Comparison of ENCODE assay signal across 24 mouse cellular contexts in the genomic region with DNA sequence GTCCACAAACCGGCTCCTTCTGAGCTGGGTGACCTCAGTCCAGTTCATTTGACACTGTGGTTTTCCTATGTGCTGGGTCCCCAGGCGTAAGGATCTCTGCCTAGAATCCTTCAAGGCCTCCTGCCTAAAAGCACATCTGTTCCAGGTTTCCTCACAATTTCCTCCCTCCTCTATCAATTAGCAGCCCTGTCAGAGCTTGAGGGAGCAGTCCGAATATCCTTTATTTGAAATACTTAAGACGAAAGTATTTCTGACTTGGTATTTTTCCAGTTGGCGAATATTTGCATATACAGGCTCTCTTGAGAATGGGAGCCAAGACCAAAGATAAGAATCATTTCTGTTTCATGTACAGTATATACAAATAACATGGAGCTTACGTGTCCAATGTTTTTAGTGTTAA. TPM values are rescaled to one million over a fixed set of nuclear protein-coding genes. Genes with fewer than 3 reads are reported as not detected.
A peak's percentile ranks its signal among the peaks of the same experiment; 100 is the strongest.
DNase-seq lines count a peak whose midpoint lies in the region; ATAC-seq and TF ChIP-seq lines count a peak whose summit lies in the region.
"Had no signal": no experiment of that assay in that cellular context is flagged by ENCODE, and none has a peak within 500 bp of the region (broad histone marks: within the 10 kb centered on the region; RNA-seq: fewer than 3 reads in every experiment).

No protein-coding gene starts in this region.

- H3K36me3 ChIP-seq in kidney, embryonic 15.5 days: no peaks in the 10 kb centered on the region
- H3K36me3 ChIP-seq in kidney, adult 2 months (ENCODE audit: control insufficient read depth, insufficient read depth, low read length): no peaks in the 10 kb centered on the region
- H3K36me3 ChIP-seq in lung, embryonic 16.5 days (ENCODE audit: control insufficient read depth, insufficient read depth, low read length): no peaks in the 10 kb centered on the region
- no peaks in the 10 kb centered on the region for H3K36me3 ChIP-seq in embryonic facial prominence, embryonic 11.5 days (replicated peaks; ENCODE audit: control insufficient read depth, insufficient read depth, low read depth, low read length)
- H3K36me3 ChIP-seq: embryonic facial prominence, embryonic 13.5 days; forebrain, embryonic 15.5 days; heart, embryonic 10.5 days; hindbrain, embryonic 12.5 days had no signal

- peak overlapping the region; percentile 14 for H3K27ac ChIP-seq in kidney, embryonic 15.5 days
- H3K27ac ChIP-seq in kidney, adult 2 months (ENCODE audit: insufficient read depth, low read depth, low read length): no peak overlapping the region
- H3K27ac ChIP-seq in lung, embryonic 16.5 days (ENCODE audit: low read length): peak overlapping the region; percentile 19
- no peak overlapping the region for H3K27ac ChIP-seq in embryonic facial prominence, embryonic 11.5 days (replicated peaks; ENCODE audit: low read depth, low read length)
- H3K27ac ChIP-seq: embryonic facial prominence, embryonic 13.5 days; forebrain, embryonic 15.5 days; heart, embryonic 10.5 days; hindbrain, embryonic 12.5 days had no signal

- WGBS in kidney, embryonic 15.5 days: 55% methylated on average over 6 of the region's 6 CpGs
- 62% methylated on average over 6 of the region's 6 CpGs for WGBS in kidney, adult 2 months
- WGBS in lung, embryonic 16.5 days: 29% methylated on average over 6 of the region's 6 CpGs
- WGBS in embryonic facial prominence, embryonic 11.5 days: 31% methylated on average over 6 of the region's 6 CpGs

- no peak overlapping the region for H3K4me3 ChIP-seq in kidney, embryonic 15.5 days (replicated peaks)
- H3K4me3 ChIP-seq in kidney, adult 2 months (ENCODE audit: insufficient read depth, low read depth, low read length): no peak overlapping the region
- H3K4me3 ChIP-seq in lung, embryonic 16.5 days (ENCODE audit: low read length): no peak overlapping the region
- no peak overlapping the region for H3K4me3 ChIP-seq in embryonic facial prominence, embryonic 11.5 days (ENCODE audit: low read depth, low read length)
- H3K4me3 ChIP-seq: embryonic facial prominence, embryonic 13.5 days; forebrain, embryonic 15.5 days; heart, embryonic 10.5 days; hindbrain, embryonic 12.5 days had no signal

- DNase-seq in kidney, adult 2 months: no peak
- DNase-seq in lung, postnatal 36 days: no peak
- DNase-seq in embryonic facial prominence, embryonic 11.5 days (ENCODE audit: low spot score): peak; percentile 57
- DNase-seq in adrenal gland, postnatal 14 days: no peak
- no peak for DNase-seq in spleen, postnatal 10 days (ENCODE audit: low spot score in 2 of 2)
- DNase-seq: adrenal gland, adult 8-10 months; cerebellum, adult 11 months; cerebellum, adult 8-10 months; cerebellum, postnatal 14 days; gastrocnemius, postnatal 36 days; heart, adult 11 months; heart, postnatal 10 days; heart, postnatal 4 days had no signal

- peaks cover 63% of the 10 kb centered on the region for H3K4me1 ChIP-seq in kidney, embryonic 15.5 days
- peaks cover 25% of the 10 kb centered on the region for H3K4me1 ChIP-seq in kidney, adult 2 months (ENCODE audit: control insufficient read depth, insufficient read depth, low read length)
- H3K4me1 ChIP-seq in lung, embryonic 16.5 days (replicated peaks; ENCODE audit: control insufficient read depth, insufficient read depth, low read length): peaks cover 32% of the 10 kb centered on the region
- 0 out of 2 replicates have a peak, but pooled peaks cover 3% of the 10 kb centered on the region for H3K4me1 ChIP-seq in embryonic facial prominence, embryonic 11.5 days (ENCODE audit: control insufficient read depth, insufficient read depth, low read length)
- H3K4me1 ChIP-seq: forebrain, embryonic 15.5 days had no signal

- no peaks in the 10 kb centered on the region for H3K27me3 ChIP-seq in kidney, embryonic 15.5 days
- no peaks in the 10 kb centered on the region for H3K27me3 ChIP-seq in kidney, adult 2 months (replicated peaks; ENCODE audit: control insufficient read depth, insufficient read depth, low read length)
- no peaks in the 10 kb centered on the region for H3K27me3 ChIP-seq in lung, embryonic 16.5 days (ENCODE audit: control insufficient read depth, insufficient read depth, low read depth, low read length)
- H3K27me3 ChIP-seq in embryonic facial prominence, embryonic 11.5 days (ENCODE audit: control insufficient read depth, insufficient read depth, low read length): no peaks in the 10 kb centered on the region
- H3K27me3 ChIP-seq: embryonic facial prominence, embryonic 13.5 days; forebrain, embryonic 15.5 days; hindbrain, embryonic 12.5 days had no signal

- no peak overlapping the region for H3K9ac ChIP-seq in kidney, embryonic 15.5 days
- no peak overlapping the region for H3K9ac ChIP-seq in lung, embryonic 16.5 days (ENCODE audit: low read length)
- no peak overlapping the region for H3K9ac ChIP-seq in embryonic facial prominence, embryonic 11.5 days (replicated peaks; ENCODE audit: low read length)
- H3K9ac ChIP-seq: embryonic facial prominence, embryonic 13.5 days; forebrain, embryonic 15.5 days; hindbrain, embryonic 12.5 days had no signal

- no peak for ATAC-seq in kidney, embryonic 15.5 days (replicated peaks; ENCODE audit: low FRiP score)
- ATAC-seq in lung, embryonic 16.5 days (ENCODE audit: low read depth): peak; percentile 15; the same call in 1 of the 2 replicates
- no peak for ATAC-seq in embryonic facial prominence, embryonic 11.5 days (replicated peaks; ENCODE audit: insufficient number of reproducible peaks, low FRiP score, low TSS enrichment, low read depth)
- ATAC-seq: forebrain, embryonic 15.5 days; hindbrain, embryonic 16.5 days; inflammation-experienced regulatory T-cells, adult 6 months had no signal

- no peaks in the 10 kb centered on the region for H3K9me3 ChIP-seq in kidney, embryonic 15.5 days (replicated peaks)
- no peaks in the 10 kb centered on the region for H3K9me3 ChIP-seq in lung, embryonic 16.5 days (ENCODE audit: control insufficient read depth, low read length)
- no peaks in the 10 kb centered on the region for H3K9me3 ChIP-seq in embryonic facial prominence, embryonic 11.5 days (replicated peaks; ENCODE audit: control insufficient read depth, low read length)
- H3K9me3 ChIP-seq: embryonic facial prominence, embryonic 13.5 days; forebrain, embryonic 15.5 days; heart, embryonic 10.5 days; hindbrain, embryonic 12.5 days had no signal

- TF ChIP-seq CTCF in kidney, adult 2 months (conservative IDR thresholded peaks at IDR 0.05; ENCODE audit: insufficient read depth, insufficient read length, low read depth, low read length): no peak

- no peak overlapping the region for H3K4me2 ChIP-seq in kidney, embryonic 15.5 days
- no peak overlapping the region for H3K4me2 ChIP-seq in lung, embryonic 16.5 days (ENCODE audit: low read depth, low read length)
- H3K4me2 ChIP-seq in embryonic facial prominence, embryonic 11.5 days (ENCODE audit: low read depth, low read length): no peak overlapping the region
- H3K4me2 ChIP-seq: embryonic facial prominence, embryonic 13.5 days; forebrain, embryonic 15.5 days; hindbrain, embryonic 12.5 days had no signal

- no peak for TF ChIP-seq POLR2A in kidney, adult 2 months (IDR thresholded peaks at IDR 0.05; ENCODE audit: low read depth, low read length)

RNA-seq across cellular contexts. Expression of gene Phc2, which starts 8.6 kb away (rescaled TPM):
- 40.3 and 45.5 TPM in 2 replicates for polyA plus RNA-seq in kidney, embryonic 15.5 days (2015; fragmentation: Nextera tagmentation; extraction: Ambion mirVana)
- 64.6 and 69.5 TPM in 2 replicates for polyA plus RNA-seq in kidney, adult 2 months (2012; rRNA removed)
- 18.9 and 19.8 TPM in 2 replicates for polyA plus RNA-seq in lung, embryonic 16.5 days (2015; fragmentation: Nextera tagmentation; extraction: Ambion mirVana)
- 65.7 and 68.0 TPM in 2 replicates for polyA plus RNA-seq in embryonic facial prominence, embryonic 11.5 days (2014; fragmentation: Nextera tagmentation; extraction: Ambion mirVana)
- total RNA-seq in adrenal gland, postnatal 14 days (2021): 79.0 and 79.8 TPM in 2 replicates

RNA-seq across cellular contexts. Expression of gene Tlr12, which starts 27.5 kb away (rescaled TPM):
- polyA plus RNA-seq in kidney, embryonic 15.5 days (2015; fragmentation: Nextera tagmentation; extraction: Ambion mirVana): 2.6 and 2.9 TPM in 2 replicates
- 14.3 and 16.1 TPM in 2 replicates for polyA plus RNA-seq in kidney, adult 2 months (2012; rRNA removed)
- 1.6 and 1.8 TPM in 2 replicates for polyA plus RNA-seq in lung, embryonic 16.5 days (2015; fragmentation: Nextera tagmentation; extraction: Ambion mirVana)
- 0.10 and 0.60 TPM in 2 replicates for polyA plus RNA-seq in embryonic facial prominence, embryonic 11.5 days (2014; fragmentation: Nextera tagmentation; extraction: Ambion mirVana)
- 0.48 and 0.98 TPM in 2 replicates for total RNA-seq in adrenal gland, postnatal 14 days (2021)
- total RNA-seq: ES-E14; gastrocnemius, adult 8-10 months had no signal
- polyA plus RNA-seq: heart, embryonic 14.5 days had no signal

RNA-seq across cellular contexts. Expression of gene Zscan20, which starts 36.0 kb away (rescaled TPM):
- polyA plus RNA-seq in kidney, embryonic 15.5 days (2015; fragmentation: Nextera tagmentation; extraction: Ambion mirVana): 5.7 and 6.0 TPM in 2 replicates
- polyA plus RNA-seq in kidney, adult 2 months (2012; rRNA removed): 2.3 and 2.6 TPM in 2 replicates
- polyA plus RNA-seq in lung, embryonic 16.5 days (2015; fragmentation: Nextera tagmentation; extraction: Ambion mirVana): 4.2 and 4.5 TPM in 2 replicates
- polyA plus RNA-seq in embryonic facial prominence, embryonic 11.5 days (2014; fragmentation: Nextera tagmentation; extraction: Ambion mirVana): 2.9 and 4.1 TPM in 2 replicates
- 5.0 and 6.5 TPM in 2 replicates for total RNA-seq in adrenal gland, postnatal 14 days (2021)

Comparison
In these comparisons a context has a peak if more than half of its experiments do, and no peak if none do; other contexts are left out.
1. H3K27ac ChIP-seq: peak in kidney, embryonic 15.5 days (single experiment) and lung, embryonic 16.5 days (single experiment); none in kidney, adult 2 months (single experiment) and embryonic facial prominence, embryonic 11.5 days (single experiment).